Mouse (Mus musculus): ENCODE data around the gene Robo1. TPM values are rescaled to one million over a fixed set of nuclear protein-coding genes. Genes with fewer than 3 reads are reported as not detected.

The Robo1 gene
- total and polyA plus RNA-seq, 3 experiments, result 0.44 TPM; not detected in 2

GRCm38 (mm10) chr16:72622868-72623267 lies 314.8 kb downstream of the Robo1 start:
- no peaks in the 10 kb centered on the region for H3K27me3 ChIP-seq (ENCODE audit: insufficient read depth, low read length)
- TF ChIP-seq GATA2 (IDR thresholded peaks at IDR 0.05; ENCODE audit: borderline replicate concordance, low read depth, low read length) (no peak), CTCF (IDR thresholded peaks at IDR 0.05; ENCODE audit: low read depth, low read length) (no peak), TAL1 (conservative IDR thresholded peaks at IDR 0.05; ENCODE audit: low read depth, low read length) (no peak), GATA1 (IDR thresholded peaks at IDR 0.05; ENCODE audit: borderline replicate concordance, low read length) (no peak), POLR2AphosphoS5 (IDR thresholded peaks at IDR 0.05; ENCODE audit: insufficient replicate concordance, low read depth, low read length) (no peak)
- DNase-seq (ENCODE audit: low spot score), result no peak
- no peaks in the 10 kb centered on the region for H3K36me3 ChIP-seq (replicated peaks)
- H3K9me3 ChIP-seq (replicated peaks), result no peaks in the 10 kb centered on the region
- no peaks in the 10 kb centered on the region for H3K4me1 ChIP-seq (ENCODE audit: insufficient read depth, low read depth, low read length)
- no peak overlapping the region for H3K4me3 ChIP-seq (ENCODE audit: low read depth, low read length)
- no peak for ATAC-seq (ENCODE audit: extremely low read depth, insufficient number of reproducible peaks, low FRiP score, poor library complexity, severe bottlenecking)

DNA sequence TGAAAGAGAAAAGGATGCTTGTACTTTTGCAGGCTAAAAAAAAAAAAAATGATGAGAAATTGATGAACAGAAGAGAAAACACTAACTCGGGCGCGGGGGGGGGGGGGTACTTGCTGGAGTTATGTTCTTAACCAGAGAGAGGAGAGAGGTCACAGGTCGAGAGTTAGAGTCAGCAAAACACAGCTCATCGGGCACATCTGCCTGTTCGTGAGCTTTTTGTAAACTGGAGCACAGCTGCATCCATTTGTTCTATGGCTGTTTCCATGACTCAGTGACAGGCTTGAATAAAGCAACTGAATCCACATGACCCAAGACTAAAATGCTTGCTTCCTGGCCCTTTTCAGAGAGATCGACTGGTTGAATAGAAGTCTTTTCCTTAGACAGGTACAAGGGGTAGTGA lies 325.7 kb downstream of the Robo1 start:
- Histone ChIP-seq H3K9me3 (replicated peaks) (peaks cover 5% of the 10 kb centered on the region), H3K4me1 (ENCODE audit: insufficient read depth, low read depth, low read length) (no peaks in the 10 kb centered on the region), H3K4me3 (ENCODE audit: low read depth, low read length) (no peak overlapping the region), H3K36me3 (replicated peaks) (no peaks in the 10 kb centered on the region), H3K27me3 (ENCODE audit: insufficient read depth, low read length) (no peaks in the 10 kb centered on the region)
- TF ChIP-seq GATA1 (IDR thresholded peaks at IDR 0.05; ENCODE audit: borderline replicate concordance, low read length) (no peak), CTCF (IDR thresholded peaks at IDR 0.05; ENCODE audit: low read depth, low read length) (no peak), TAL1 (conservative IDR thresholded peaks at IDR 0.05; ENCODE audit: low read depth, low read length) (no peak), POLR2AphosphoS5 (IDR thresholded peaks at IDR 0.05; ENCODE audit: insufficient replicate concordance, low read depth, low read length) (no peak), GATA2 (IDR thresholded peaks at IDR 0.05; ENCODE audit: borderline replicate concordance, low read depth, low read length) (no peak)
- ATAC-seq (ENCODE audit: extremely low read depth, insufficient number of reproducible peaks, low FRiP score, poor library complexity, severe bottlenecking), result no peak
- no peak for DNase-seq (ENCODE audit: low spot score)

DNA sequence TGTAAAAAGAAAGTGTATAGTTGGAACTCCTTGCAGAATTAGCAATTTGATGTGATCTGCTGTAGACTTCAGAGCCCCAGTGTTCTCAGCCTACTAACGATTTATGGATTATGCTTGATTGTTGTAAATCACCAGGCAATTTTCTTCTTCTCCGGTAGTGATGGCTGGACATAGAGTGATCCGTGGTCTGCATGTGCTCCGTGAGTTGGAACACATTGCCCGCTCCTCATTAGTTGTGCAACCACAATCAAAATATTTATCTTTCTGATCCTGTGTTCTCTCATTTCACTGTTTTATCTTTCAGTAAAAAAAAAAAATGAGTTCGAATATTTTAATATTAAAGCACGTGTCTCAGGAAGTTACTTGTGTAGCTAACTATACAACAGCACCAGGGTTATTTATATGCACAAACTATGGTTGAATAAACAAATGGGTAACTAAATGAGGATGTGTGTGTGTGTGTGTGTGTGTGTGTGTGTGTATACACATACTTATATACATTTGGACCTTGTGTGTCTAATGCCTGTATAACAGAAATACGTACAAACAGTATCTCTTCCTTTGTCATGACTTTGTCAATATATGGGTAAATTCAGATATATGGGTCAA lies 331.3 kb downstream of the Robo1 start:
- no peaks in the 10 kb centered on the region for H3K36me3 ChIP-seq (replicated peaks)
- H3K27me3 ChIP-seq (ENCODE audit: insufficient read depth, low read length), result no peaks in the 10 kb centered on the region
- ATAC-seq (ENCODE audit: extremely low read depth, insufficient number of reproducible peaks, low FRiP score, poor library complexity, severe bottlenecking) (no peak), DNase-seq (ENCODE audit: low spot score) (no peak)
- H3K9me3 ChIP-seq (replicated peaks), result peaks cover 5% of the 10 kb centered on the region
- no peaks in the 10 kb centered on the region for H3K4me1 ChIP-seq (ENCODE audit: insufficient read depth, low read depth, low read length)
- no peak overlapping the region for H3K4me3 ChIP-seq (ENCODE audit: low read depth, low read length)
- no peak for TF ChIP-seq POLR2AphosphoS5 (IDR thresholded peaks at IDR 0.05; ENCODE audit: insufficient replicate concordance, low read depth, low read length)
- no peak for TF ChIP-seq CTCF (IDR thresholded peaks at IDR 0.05; ENCODE audit: low read depth, low read length)
- TF ChIP-seq GATA2 (IDR thresholded peaks at IDR 0.05; ENCODE audit: borderline replicate concordance, low read depth, low read length), result no peak
- no peak for TF ChIP-seq TAL1 (conservative IDR thresholded peaks at IDR 0.05; ENCODE audit: low read depth, low read length)
- no peak for TF ChIP-seq GATA1 (IDR thresholded peaks at IDR 0.05; ENCODE audit: borderline replicate concordance, low read length)

GRCm38 (mm10) chr16:72640932-72641811 lies 333.1 kb downstream of the Robo1 start:
- Histone ChIP-seq H3K4me3 (ENCODE audit: low read depth, low read length) (no peak overlapping the region), H3K4me1 (ENCODE audit: insufficient read depth, low read depth, low read length) (no peaks in the 10 kb centered on the region), H3K36me3 (replicated peaks) (no peaks in the 10 kb centered on the region), H3K9me3 (replicated peaks) (peaks cover 3% of the 10 kb centered on the region), H3K27me3 (ENCODE audit: insufficient read depth, low read length) (no peaks in the 10 kb centered on the region)
- ATAC-seq (ENCODE audit: extremely low read depth, insufficient number of reproducible peaks, low FRiP score, poor library complexity, severe bottlenecking) (no peak), DNase-seq (ENCODE audit: low spot score) (no peak)
- TF ChIP-seq POLR2AphosphoS5 (IDR thresholded peaks at IDR 0.05; ENCODE audit: insufficient replicate concordance, low read depth, low read length) (no peak), CTCF (IDR thresholded peaks at IDR 0.05; ENCODE audit: low read depth, low read length) (no peak), TAL1 (conservative IDR thresholded peaks at IDR 0.05; ENCODE audit: low read depth, low read length) (no peak), GATA1 (IDR thresholded peaks at IDR 0.05; ENCODE audit: borderline replicate concordance, low read length) (no peak), GATA2 (IDR thresholded peaks at IDR 0.05; ENCODE audit: borderline replicate concordance, low read depth, low read length) (no peak)

DNA sequence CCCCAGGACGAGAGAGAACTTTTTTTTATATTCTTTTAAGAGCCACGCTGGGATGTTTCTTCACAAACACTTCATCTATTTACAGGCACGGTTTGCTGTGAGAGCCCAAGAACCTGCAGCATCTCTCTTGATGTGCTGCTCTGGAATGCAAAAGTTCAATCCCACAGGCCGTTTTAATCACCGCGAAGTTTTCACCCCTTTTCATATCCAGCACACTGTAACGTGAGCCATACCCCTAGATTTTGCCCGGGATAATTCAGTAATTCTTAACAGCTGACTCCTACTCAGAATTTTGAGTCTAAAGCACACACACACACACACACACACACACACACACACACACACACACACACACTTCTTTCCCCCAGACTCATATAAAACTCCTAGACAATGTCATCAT lies 337.8 kb downstream of the Robo1 start:
- TF ChIP-seq POLR2AphosphoS5 (IDR thresholded peaks at IDR 0.05; ENCODE audit: insufficient replicate concordance, low read depth, low read length), result no peak
- no peak for TF ChIP-seq TAL1 (conservative IDR thresholded peaks at IDR 0.05; ENCODE audit: low read depth, low read length)
- TF ChIP-seq GATA1 (IDR thresholded peaks at IDR 0.05; ENCODE audit: borderline replicate concordance, low read length), result no peak
- TF ChIP-seq GATA2 (IDR thresholded peaks at IDR 0.05; ENCODE audit: borderline replicate concordance, low read depth, low read length), result no peak
- TF ChIP-seq CTCF (IDR thresholded peaks at IDR 0.05; ENCODE audit: low read depth, low read length), result no peak
- H3K4me1 ChIP-seq (ENCODE audit: insufficient read depth, low read depth, low read length), result no peaks in the 10 kb centered on the region
- H3K36me3 ChIP-seq (replicated peaks), result no peaks in the 10 kb centered on the region
- ATAC-seq (ENCODE audit: extremely low read depth, insufficient number of reproducible peaks, low FRiP score, poor library complexity, severe bottlenecking), result no peak
- no peak for DNase-seq (ENCODE audit: low spot score)
- no peak overlapping the region for H3K4me3 ChIP-seq (ENCODE audit: low read depth, low read length)
- H3K9me3 ChIP-seq (replicated peaks), result peaks cover 8% of the 10 kb centered on the region; the same call in 1 of the 2 replicates
- H3K27me3 ChIP-seq (ENCODE audit: insufficient read depth, low read length), result no peaks in the 10 kb centered on the region

DNA sequence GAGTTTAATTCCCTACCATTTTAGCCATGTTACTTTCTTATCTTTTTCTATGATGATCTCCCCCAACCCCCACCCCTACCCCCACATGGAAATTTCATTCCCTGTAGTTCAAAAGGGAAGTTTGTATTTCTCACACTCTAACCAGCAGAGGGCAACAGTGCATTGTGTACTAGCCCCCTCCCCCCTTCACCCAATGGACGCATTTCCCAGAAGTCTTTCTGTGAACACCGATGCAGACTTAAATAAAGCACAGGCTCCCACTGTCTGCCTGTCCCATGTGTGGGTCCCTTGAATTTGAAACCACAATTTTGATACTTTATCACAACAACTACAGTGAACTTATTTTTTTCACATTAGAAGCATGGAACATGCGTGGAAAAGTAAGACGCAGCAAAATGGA lies 341.2 kb downstream of the Robo1 start:
- Histone ChIP-seq H3K9me3 (replicated peaks) (0 out of 2 replicates have a peak, but pooled peaks cover 5% of the 10 kb centered on the region), H3K36me3 (replicated peaks) (no peaks in the 10 kb centered on the region), H3K4me3 (ENCODE audit: low read depth, low read length) (no peak overlapping the region), H3K4me1 (ENCODE audit: insufficient read depth, low read depth, low read length) (no peaks in the 10 kb centered on the region), H3K27me3 (ENCODE audit: insufficient read depth, low read length) (no peaks in the 10 kb centered on the region)
- no peak for TF ChIP-seq GATA2 (IDR thresholded peaks at IDR 0.05; ENCODE audit: borderline replicate concordance, low read depth, low read length)
- TF ChIP-seq CTCF (IDR thresholded peaks at IDR 0.05; ENCODE audit: low read depth, low read length), result no peak
- TF ChIP-seq TAL1 (conservative IDR thresholded peaks at IDR 0.05; ENCODE audit: low read depth, low read length), result no peak
- no peak for TF ChIP-seq POLR2AphosphoS5 (IDR thresholded peaks at IDR 0.05; ENCODE audit: insufficient replicate concordance, low read depth, low read length)
- TF ChIP-seq GATA1 (IDR thresholded peaks at IDR 0.05; ENCODE audit: borderline replicate concordance, low read length), result no peak
- no peak for DNase-seq (ENCODE audit: low spot score)
- ATAC-seq (ENCODE audit: extremely low read depth, insufficient number of reproducible peaks, low FRiP score, poor library complexity, severe bottlenecking), result no peak
